Mouse (Mus musculus): ENCODE results near the gene Pitx3.
"Not testable (repeated sequence)": the region's sequence is repeated elsewhere in the genome, so short reads cannot be mapped to it uniquely, and the experiment has no call there.

The Pitx3 gene

GRCm38 (mm10) chr19:46131694-46132525 is 16.2 kb downstream of the Pitx3 start, which contains the start of gene Elovl3:
Gene Elovl3 (plus strand): TSS chr19:46131897.
- peak; percentile 49 for DNase-seq (ENCODE audit: low spot score)

- no peak for DNase-seq (ENCODE audit: low spot score)
Measured at GRCm38 (mm10) chr19:46131283-46131682, 16.8 kb downstream of the Pitx3 start.

GRCm38 (mm10) chr19:46129737-46130136 is 18.4 kb downstream of the Pitx3 start:
- not testable (repeated sequence) for DNase-seq (ENCODE audit: low spot score)

- no peak for DNase-seq (ENCODE audit: low spot score)
Measured at GRCm38 (mm10) chr19:46126301-46126700, 21.8 kb downstream of the Pitx3 start.

- DNase-seq (ENCODE audit: low spot score) = no peak
Measured at GRCm38 (mm10) chr19:46124651-46125050, 23.5 kb downstream of the Pitx3 start.

- no peak for DNase-seq (ENCODE audit: low spot score)
Measured at GRCm38 (mm10) chr19:46123876-46124275, 24.2 kb downstream of the Pitx3 start.

GRCm38 (mm10) chr19:46120872-46121271 is 27.3 kb downstream of the Pitx3 start:
- no peak for DNase-seq (ENCODE audit: low spot score)

GRCm38 (mm10) chr19:46119458-46119857 is 28.7 kb downstream of the Pitx3 start:
- no peak for DNase-seq (ENCODE audit: low spot score)

- no peak for DNase-seq (ENCODE audit: low spot score)
Measured at GRCm38 (mm10) chr19:46114617-46115016, 33.5 kb downstream of the Pitx3 start.

- DNase-seq (ENCODE audit: low spot score) = no peak
Measured at GRCm38 (mm10) chr19:46110781-46111180, 37.3 kb downstream of the Pitx3 start.

- DNase-seq (ENCODE audit: low spot score) = no peak
Measured at GRCm38 (mm10) chr19:46110214-46110613, 37.9 kb downstream of the Pitx3 start.

- no peak for DNase-seq (ENCODE audit: low spot score)
Measured at GRCm38 (mm10) chr19:46104187-46104557, 44.0 kb downstream of the Pitx3 start.

GRCm38 (mm10) chr19:46103437-46104186 is 44.5 kb downstream of the Pitx3 start:
- DNase-seq (ENCODE audit: low spot score) = no peak

- DNase-seq (ENCODE audit: low spot score) = no peak
Measured at GRCm38 (mm10) chr19:46099561-46099960, 48.6 kb downstream of the Pitx3 start.

GRCm38 (mm10) chr19:46096396-46096795 is 51.7 kb downstream of the Pitx3 start:
- no peak for DNase-seq (ENCODE audit: low spot score)

- DNase-seq (ENCODE audit: low spot score) = no peak
Measured at GRCm38 (mm10) chr19:46095291-46095690, 52.8 kb downstream of the Pitx3 start.

GRCm38 (mm10) chr19:46094144-46094543 is 54.0 kb downstream of the Pitx3 start:
- no peak for DNase-seq (ENCODE audit: low spot score)

GRCm38 (mm10) chr19:46091641-46092040 is 56.5 kb downstream of the Pitx3 start:
- DNase-seq (ENCODE audit: low spot score) = no peak

GRCm38 (mm10) chr19:46087871-46088270 is 60.3 kb downstream of the Pitx3 start:
- no peak for DNase-seq (ENCODE audit: low spot score)

GRCm38 (mm10) chr19:46086337-46086736 is 61.8 kb downstream of the Pitx3 start:
- peak; percentile 63 for DNase-seq (ENCODE audit: low spot score)

All from MN1 (cell line).